13 mouse cellular contexts compared by ENCODE assay signal in genomic region chr2:71758591-71759531, GRCm38 (mm10). TPM values are rescaled to one million over a fixed set of nuclear protein-coding genes. Genes with fewer than 3 reads are reported as not detected.
DNase-seq lines count a peak whose midpoint lies in the region; ATAC-seq lines count a peak whose summit lies in the region.
"Had no signal": no experiment of that assay in that cellular context is flagged by ENCODE, and none has a peak within 500 bp of the region (broad histone marks: within the 10 kb centered on the region; RNA-seq: fewer than 3 reads in every experiment).

No protein-coding gene starts in this region.

- H3K9me3 ChIP-seq in forebrain, embryonic 13.5 days (replicated peaks): no peaks in the 10 kb centered on the region
- H3K9me3 ChIP-seq in forebrain, embryonic 16.5 days (ENCODE audit: control insufficient read depth, low read length): no peaks in the 10 kb centered on the region
- no peaks in the 10 kb centered on the region for H3K9me3 ChIP-seq in lung, embryonic 16.5 days (ENCODE audit: control insufficient read depth, low read length)
- H3K9me3 ChIP-seq in intestine, embryonic 15.5 days: no peaks in the 10 kb centered on the region
- H3K9me3 ChIP-seq: midbrain, embryonic 12.5 days had no signal

- ATAC-seq in forebrain, embryonic 13.5 days: no peak
- ATAC-seq in forebrain, embryonic 16.5 days: no peak
- peak; percentile 47; the same call in 1 of the 2 replicates for ATAC-seq in lung, embryonic 16.5 days (ENCODE audit: low read depth)
- ATAC-seq in intestine, embryonic 15.5 days: 0 out of 2 replicates have a peak, but pooled peaks have one; percentile 34
- no peak for ATAC-seq in megakaryocyte-erythroid progenitor cell, adult 5-6 weeks (replicated peaks; ENCODE audit: low FRiP score, low TSS enrichment, poor library complexity, severe bottlenecking)
- ATAC-seq: inflammation-experienced regulatory T-cells, adult 6 months had no signal

- WGBS in forebrain, embryonic 13.5 days: 64% methylated on average over 19 of the region's 19 CpGs
- 58% methylated on average over 19 of the region's 19 CpGs for WGBS in forebrain, embryonic 16.5 days
- WGBS in lung, embryonic 16.5 days: 25% methylated on average over 19 of the region's 19 CpGs
- WGBS in intestine, embryonic 15.5 days: 28% methylated on average over 19 of the region's 19 CpGs

- peak overlapping the region; percentile 25 for H3K27ac ChIP-seq in forebrain, embryonic 13.5 days
- H3K27ac ChIP-seq in forebrain, embryonic 16.5 days (ENCODE audit: low read length): no peak overlapping the region
- peak overlapping the region; percentile 68 for H3K27ac ChIP-seq in lung, embryonic 16.5 days (ENCODE audit: low read length)
- 0 out of 2 replicates have a peak overlapping the region, but pooled peaks have one; percentile 5 for H3K27ac ChIP-seq in intestine, embryonic 15.5 days
- H3K27ac ChIP-seq: liver, embryonic 14.5 days; midbrain, embryonic 12.5 days had no signal

- H3K36me3 ChIP-seq in forebrain, embryonic 13.5 days (ENCODE audit: poor library complexity, severe bottlenecking): no peaks in the 10 kb centered on the region
- no peaks in the 10 kb centered on the region for H3K36me3 ChIP-seq in forebrain, embryonic 16.5 days (ENCODE audit: control insufficient read depth, insufficient read depth)
- H3K36me3 ChIP-seq in lung, embryonic 16.5 days (ENCODE audit: control insufficient read depth, insufficient read depth, low read length): no peaks in the 10 kb centered on the region
- no peaks in the 10 kb centered on the region for H3K36me3 ChIP-seq in intestine, embryonic 15.5 days
- H3K36me3 ChIP-seq: midbrain, embryonic 12.5 days had no signal

- H3K9ac ChIP-seq in forebrain, embryonic 13.5 days: no peak overlapping the region
- H3K9ac ChIP-seq in forebrain, embryonic 16.5 days (replicated peaks; ENCODE audit: low read depth, low read length): no peak overlapping the region
- H3K9ac ChIP-seq in lung, embryonic 16.5 days (ENCODE audit: low read length): peak overlapping the region; percentile 5; the same call in 1 of the 2 replicates
- H3K9ac ChIP-seq in intestine, embryonic 15.5 days: no peak overlapping the region
- H3K9ac ChIP-seq: liver, embryonic 14.5 days; midbrain, embryonic 12.5 days had no signal

- no peaks in the 10 kb centered on the region for H3K27me3 ChIP-seq in forebrain, embryonic 13.5 days
- H3K27me3 ChIP-seq in forebrain, embryonic 16.5 days (replicated peaks; ENCODE audit: control insufficient read depth, insufficient read depth, low read length): no peaks in the 10 kb centered on the region
- no peaks in the 10 kb centered on the region for H3K27me3 ChIP-seq in lung, embryonic 16.5 days (ENCODE audit: control insufficient read depth, insufficient read depth, low read depth, low read length)
- no peaks in the 10 kb centered on the region for H3K27me3 ChIP-seq in intestine, embryonic 15.5 days (replicated peaks)

- H3K4me2 ChIP-seq in forebrain, embryonic 13.5 days: no peak overlapping the region
- H3K4me2 ChIP-seq in forebrain, embryonic 16.5 days (ENCODE audit: low read length): no peak overlapping the region
- peak overlapping the region; percentile 45 for H3K4me2 ChIP-seq in lung, embryonic 16.5 days (ENCODE audit: low read depth, low read length)
- peak overlapping the region; percentile 15 for H3K4me2 ChIP-seq in intestine, embryonic 15.5 days (replicated peaks)
- H3K4me2 ChIP-seq: midbrain, embryonic 12.5 days had no signal

- peaks cover 8% of the 10 kb centered on the region for H3K4me1 ChIP-seq in forebrain, embryonic 13.5 days
- peaks cover 5% of the 10 kb centered on the region; the same call in 1 of the 2 replicates for H3K4me1 ChIP-seq in forebrain, embryonic 16.5 days (replicated peaks; ENCODE audit: control insufficient read depth, insufficient read depth, low read length)
- H3K4me1 ChIP-seq in lung, embryonic 16.5 days (replicated peaks; ENCODE audit: control insufficient read depth, insufficient read depth, low read length): peaks cover 30% of the 10 kb centered on the region
- H3K4me1 ChIP-seq in intestine, embryonic 15.5 days (replicated peaks): peaks cover 8% of the 10 kb centered on the region

- DNase-seq in lung, postnatal 36 days: no peak
- DNase-seq in ES-CJ7 (ENCODE audit: low read depth, low spot score): peak; percentile 35
- DNase-seq in adrenal gland, postnatal 10 days: no peak
- DNase-seq: cerebellum, adult 9-10 months; heart, adult 18-20 months had no signal

- H3K4me3 ChIP-seq in forebrain, embryonic 13.5 days: no peak overlapping the region
- no peak overlapping the region for H3K4me3 ChIP-seq in forebrain, embryonic 16.5 days (replicated peaks; ENCODE audit: low read length)
- H3K4me3 ChIP-seq in lung, embryonic 16.5 days (ENCODE audit: low read length): 0 out of 2 replicates have a peak overlapping the region, but pooled peaks have one; percentile 12
- no peak overlapping the region for H3K4me3 ChIP-seq in intestine, embryonic 15.5 days (replicated peaks)
- H3K4me3 ChIP-seq: midbrain, embryonic 12.5 days had no signal

RNA-seq across cellular contexts. Expression of gene Itga6, which starts 13.4 kb away (rescaled TPM):
- 31.1 and 32.0 TPM in 2 replicates for polyA plus RNA-seq in forebrain, embryonic 13.5 days (2015; fragmentation: Nextera tagmentation; extraction: Ambion mirVana)
- 21.6 and 23.7 TPM in 2 replicates for polyA plus RNA-seq in forebrain, embryonic 16.5 days (2015; fragmentation: Nextera tagmentation; extraction: Ambion mirVana)
- 62.9 and 79.0 TPM in 2 replicates for polyA plus RNA-seq in lung, embryonic 16.5 days (2015; fragmentation: Nextera tagmentation; extraction: Ambion mirVana)
- 47.6 and 48.1 TPM in 2 replicates for polyA plus RNA-seq in intestine, embryonic 15.5 days (2015; fragmentation: Nextera tagmentation; extraction: Ambion mirVana)
- total RNA-seq in megakaryocyte-erythroid progenitor cell, adult 5-6 weeks (2014; fragmentation: Nextera tagmentation): 20.3 and 21.2 TPM in 2 replicates
- total RNA-seq in megakaryocyte-erythroid progenitor cell, adult 5-6 weeks (2017): 30.4 and 45.3 TPM in 2 replicates
- total RNA-seq in adrenal gland, postnatal 10 days (2021): 100 to 1,000 TPM; 145 to 179 TPM

Comparison
In these comparisons a context has a peak if more than half of its experiments do, and no peak if none do; other contexts are left out.
1. ATAC-seq: peak in lung, embryonic 16.5 days (single experiment) and intestine, embryonic 15.5 days (single experiment); none in forebrain, embryonic 13.5 days (single experiment), forebrain, embryonic 16.5 days (single experiment) and megakaryocyte-erythroid progenitor cell, adult 5-6 weeks (single experiment).
2. H3K4me2 ChIP-seq: peak in lung, embryonic 16.5 days (single experiment) and intestine, embryonic 15.5 days (single experiment); none in forebrain, embryonic 13.5 days (single experiment) and forebrain, embryonic 16.5 days (single experiment).